Mouse (Mus musculus) layer of hippocampus, postnatal 10 days (tissue): Measurements from ENCODE around the gene Zmynd8. TPM values are rescaled to one million over a fixed set of nuclear protein-coding genes. Genes with fewer than 3 reads are reported as not detected.

Experiments used
- DNase-seq, 2 experiments: peaks; one replicate each; pipeline ENCODE4 v3.0.0; 2021; ENCODE audit warnings: low spot score in 2 of 2
- total RNA-seq, 2 experiments: library from RNA; stranded (reverse); gene quantifications; 2 replicates each; pipeline ENCODE4 v1.2.3; 2021

Zmynd8 gene
- total RNA-seq, 2 experiments from 2014 or later, result 112 to 116 TPM

GRCm38 (mm10) chr2:165880501-165881182 lies 18.2 kb downstream of the Zmynd8 start:
- peak; percentile 72 to 81 for DNase-seq

DNA sequence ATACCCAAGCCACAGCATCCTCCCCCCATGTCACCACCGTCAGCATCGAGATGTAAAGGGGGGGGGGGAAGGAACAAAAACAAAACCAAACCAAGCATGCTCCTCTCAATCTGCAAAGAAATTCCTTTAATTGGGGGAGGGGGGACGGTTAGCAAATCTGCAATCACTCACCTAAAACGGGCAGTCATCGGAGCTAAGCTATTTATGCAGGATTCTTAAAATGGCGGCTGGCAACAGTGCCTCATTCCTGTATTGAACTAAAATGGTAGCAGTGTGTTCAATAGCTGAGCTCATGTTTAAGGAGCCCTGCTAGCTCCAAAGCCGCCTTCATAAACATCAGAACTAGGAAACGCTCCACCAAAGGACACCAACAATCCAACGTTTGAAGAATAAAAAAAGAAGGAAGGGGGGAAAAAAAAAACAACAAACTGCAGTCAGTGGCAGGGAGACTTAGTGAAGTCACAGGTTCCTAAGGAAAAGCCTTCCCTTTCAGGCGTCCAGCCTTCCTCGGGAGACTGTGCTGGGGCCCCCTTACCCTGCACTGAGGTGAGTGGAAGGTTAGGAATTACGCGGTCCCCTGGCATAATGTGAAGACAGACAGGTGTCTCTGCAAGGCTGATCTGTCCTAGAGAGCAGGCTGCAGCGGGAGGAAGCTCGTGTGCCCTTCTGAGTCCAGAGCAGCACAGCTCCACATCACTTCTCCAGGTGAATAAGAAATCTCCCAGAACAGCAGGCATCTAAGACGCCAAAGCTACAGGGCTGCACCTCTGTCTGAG lies 19.2 kb downstream of the Zmynd8 start:
- peak in 1 of 2 experiments; percentile 51 for DNase-seq

- DNase-seq, result peak in 1 of 2 experiments; percentile 39
Measured at GRCm38 (mm10) chr2:165878907-165879361, 19.9 kb downstream of the Zmynd8 start.

GRCm38 (mm10) chr2:165878021-165878585 lies 20.7 kb downstream of the Zmynd8 start:
- DNase-seq, result no peak

GRCm38 (mm10) chr2:165877180-165877579 lies 21.6 kb downstream of the Zmynd8 start:
- DNase-seq, result no peak

- no peak for DNase-seq
Measured at GRCm38 (mm10) chr2:165876201-165876918, 22.5 kb downstream of the Zmynd8 start.

DNA sequence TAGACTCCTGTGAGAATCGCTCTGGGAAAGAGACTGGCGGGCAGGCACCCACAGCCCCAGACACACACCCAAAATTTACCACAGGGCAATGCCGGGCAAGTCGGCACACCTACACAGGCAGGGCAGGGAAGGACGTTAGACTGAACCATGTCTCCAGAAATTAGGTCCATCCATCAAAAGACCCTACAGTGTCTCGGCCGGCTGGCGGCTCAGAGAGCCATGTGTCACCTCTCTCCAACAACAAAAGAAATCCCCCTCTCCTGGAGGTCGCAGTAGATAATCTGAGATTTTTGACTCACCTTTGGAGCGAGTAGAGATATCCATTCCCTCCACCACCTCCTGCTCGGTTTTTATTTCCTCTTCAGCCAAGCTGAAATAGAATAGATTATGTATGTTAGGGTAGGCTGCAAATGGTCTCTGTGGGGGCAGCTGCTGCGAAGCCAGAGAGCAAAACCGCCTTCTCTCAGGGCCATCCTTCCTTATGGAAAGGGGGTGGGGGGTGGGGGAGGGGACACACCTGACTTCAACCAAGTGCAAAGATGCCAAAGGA lies 23.3 kb downstream of the Zmynd8 start:
- no peak for DNase-seq

- DNase-seq, result peak; percentile 69 to 79
Measured at GRCm38 (mm10) chr2:165874461-165875339, 24.1 kb downstream of the Zmynd8 start.

- DNase-seq, result no peak
Measured at GRCm38 (mm10) chr2:165873777-165874176, 25.0 kb downstream of the Zmynd8 start.

DNA sequence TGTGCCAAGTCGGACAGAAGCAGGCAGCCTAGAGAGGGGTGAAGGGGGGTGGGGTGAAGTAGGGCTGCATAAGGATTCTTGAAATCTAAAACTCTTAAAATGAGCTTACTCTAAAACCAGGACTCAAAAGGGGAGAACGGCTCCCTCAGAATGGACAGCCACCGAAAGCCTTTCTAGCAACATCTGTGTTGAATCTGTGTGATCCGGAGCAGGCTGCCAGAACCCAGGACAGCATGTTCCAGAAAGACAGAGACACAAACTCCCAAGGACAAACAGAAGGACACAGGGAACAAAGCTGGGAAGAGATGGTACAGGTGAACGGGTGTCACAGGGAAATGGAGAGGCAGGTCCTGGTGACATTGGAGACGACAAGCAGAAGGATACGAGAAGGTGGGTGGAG lies 25.6 kb downstream of the Zmynd8 start:
- DNase-seq, result no peak

GRCm38 (mm10) chr2:165869257-165869656 lies 29.6 kb downstream of the Zmynd8 start:
- no peak for DNase-seq

- DNase-seq, result no peak
Measured at GRCm38 (mm10) chr2:165868522-165869175, 30.2 kb downstream of the Zmynd8 start.

DNA sequence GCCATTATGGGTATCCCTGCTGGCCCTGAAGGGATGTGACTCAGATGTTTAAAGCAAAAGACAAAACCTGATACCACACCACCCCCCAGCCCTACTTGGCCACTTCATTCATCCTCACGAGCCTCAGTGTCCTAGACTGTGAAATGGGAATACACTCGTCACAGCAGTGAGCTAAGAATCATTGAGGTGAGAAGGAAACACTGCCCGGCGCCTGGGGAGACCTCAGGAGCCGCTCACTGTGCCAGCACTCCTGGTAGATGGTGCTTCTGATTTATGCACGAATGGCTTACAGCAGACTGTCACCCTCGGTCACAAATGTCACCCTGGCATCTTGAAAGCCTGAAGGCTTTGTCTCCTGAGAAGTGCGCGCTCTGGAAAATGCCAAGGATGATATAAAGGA lies 31.3 kb downstream of the Zmynd8 start:
- DNase-seq, result no peak

- peak in 1 of 2 experiments; percentile 44 for DNase-seq
Measured at GRCm38 (mm10) chr2:165866951-165867387, 31.8 kb downstream of the Zmynd8 start.

DNA sequence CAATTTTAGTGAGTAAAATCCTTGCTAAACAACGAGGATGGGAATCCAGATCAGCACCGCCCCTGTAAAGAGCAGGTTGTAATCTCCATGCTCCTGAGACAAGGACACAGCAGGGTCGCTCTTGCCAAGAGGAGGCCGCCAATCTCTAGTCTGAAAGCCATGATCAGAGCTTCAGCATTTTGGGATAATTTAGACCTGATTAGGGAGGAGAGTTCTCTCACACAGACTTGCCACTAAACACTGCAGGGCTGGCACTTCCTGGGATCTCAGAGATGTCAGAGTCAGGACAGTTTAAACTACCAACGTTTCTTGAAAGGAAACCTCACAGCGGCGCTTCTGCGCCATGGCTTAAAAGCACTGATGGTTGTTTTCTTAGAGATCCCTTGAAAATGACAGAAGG lies 32.4 kb downstream of the Zmynd8 start:
- no peak for DNase-seq

DNA sequence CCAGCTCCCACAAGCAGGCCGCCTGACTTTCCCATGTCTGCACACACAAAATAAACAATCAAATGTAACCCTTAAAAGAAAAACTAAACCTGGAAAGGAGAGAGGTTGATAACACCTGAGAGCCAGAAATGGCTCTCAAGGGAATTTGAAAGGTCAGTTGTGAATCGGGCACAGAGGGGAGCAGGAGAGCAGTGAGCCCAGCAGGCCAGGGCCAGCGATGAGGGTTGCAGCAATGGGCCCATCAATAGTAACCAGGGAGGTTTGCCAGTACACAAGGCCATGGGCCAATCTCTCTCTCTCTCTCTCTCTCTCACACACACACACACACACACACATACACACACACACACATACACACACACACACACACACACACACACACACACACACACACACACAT lies 34.0 kb downstream of the Zmynd8 start:
- DNase-seq, result no peak

GRCm38 (mm10) chr2:165861683-165862594 lies 36.9 kb downstream of the Zmynd8 start:
- DNase-seq, result no peak

DNA sequence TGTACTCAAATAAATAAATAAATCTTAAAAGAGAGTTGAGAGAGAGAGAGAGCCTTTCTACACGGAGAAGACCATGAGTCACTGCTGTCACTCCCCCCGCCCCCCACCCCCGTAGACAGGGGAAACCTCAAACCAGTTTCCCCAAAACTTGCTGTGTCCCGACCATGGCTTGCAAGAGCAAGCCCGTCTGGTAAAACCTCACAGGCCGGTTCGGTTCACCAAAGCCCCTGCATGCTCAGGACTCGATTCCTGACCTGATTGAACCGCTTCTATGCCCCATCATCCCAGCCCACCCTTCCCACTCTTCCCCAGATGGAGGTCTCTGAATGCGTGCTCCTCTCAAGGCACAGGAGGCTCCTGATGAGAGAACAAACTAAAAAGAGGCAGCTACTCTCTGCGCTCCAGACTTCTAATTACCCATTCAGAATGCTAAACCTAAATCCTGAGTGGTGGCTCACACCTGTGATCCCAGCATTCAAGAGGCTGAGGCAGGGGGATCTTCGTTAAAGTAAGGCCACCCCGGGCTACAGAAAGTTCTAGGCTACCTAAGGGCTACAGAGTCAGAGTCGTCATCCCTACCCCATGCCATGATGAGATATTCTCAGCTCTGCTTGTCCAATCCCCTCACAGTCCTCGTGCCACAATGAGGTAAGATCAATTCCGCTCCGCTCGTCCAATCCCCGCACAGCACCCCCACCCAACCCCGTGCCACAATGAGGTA lies 37.7 kb downstream of the Zmynd8 start:
- DNase-seq, result no peak
